ENCODE assay signal across 21 mouse cellular contexts in genomic region chr1:107581220-107581619, GRCm38 (mm10). TPM values are rescaled to one million over a fixed set of nuclear protein-coding genes. Genes with fewer than 3 reads are reported as not detected.
DNase-seq lines count a peak whose midpoint lies in the region; ATAC-seq and TF ChIP-seq lines count a peak whose summit lies in the region.
"Had no signal": no experiment of that assay in that cellular context is flagged by ENCODE, and none has a peak within 500 bp of the region (broad histone marks: within the 10 kb centered on the region; RNA-seq: fewer than 3 reads in every experiment).

No protein-coding gene starts in this region.

- no peak for TF ChIP-seq CTCF in layer of hippocampus, adult 2 months (conservative IDR thresholded peaks at IDR 0.05)
- TF ChIP-seq CTCF in midbrain, postnatal 0 days (IDR thresholded peaks at IDR 0.05) = no peak

- H3K9ac ChIP-seq in midbrain, postnatal 0 days (replicated peaks; ENCODE audit: low read length, poor library complexity, severe bottlenecking) = no peak overlapping the region
- H3K9ac ChIP-seq: embryonic facial prominence, embryonic 13.5 days; forebrain, embryonic 15.5 days; hindbrain, embryonic 12.5 days; limb, embryonic 15.5 days; liver, embryonic 15.5 days; stomach, embryonic 15.5 days had no signal

- H3K4me1 ChIP-seq in midbrain, postnatal 0 days (ENCODE audit: insufficient read depth, low read length) = no peaks in the 10 kb centered on the region
- H3K4me1 ChIP-seq: embryonic facial prominence, embryonic 13.5 days; forebrain, embryonic 15.5 days; hindbrain, embryonic 12.5 days; limb, embryonic 15.5 days; liver, embryonic 15.5 days; stomach, embryonic 15.5 days had no signal

- no peak overlapping the region for H3K4me2 ChIP-seq in midbrain, postnatal 0 days (ENCODE audit: low read depth, low read length, poor library complexity, severe bottlenecking)
- H3K4me2 ChIP-seq: embryonic facial prominence, embryonic 13.5 days; forebrain, embryonic 15.5 days; heart, embryonic 11.5 days; hindbrain, embryonic 12.5 days; limb, embryonic 15.5 days; liver, embryonic 15.5 days; stomach, embryonic 15.5 days had no signal

- no peak overlapping the region for H3K27ac ChIP-seq in layer of hippocampus, adult 2 months
- H3K27ac ChIP-seq in midbrain, postnatal 0 days (ENCODE audit: low read depth, low read length) = no peak overlapping the region
- H3K27ac ChIP-seq: embryonic facial prominence, embryonic 13.5 days; forebrain, embryonic 15.5 days; hindbrain, embryonic 12.5 days; limb, embryonic 15.5 days; liver, embryonic 15.5 days; stomach, embryonic 15.5 days had no signal

- H3K27me3 ChIP-seq in midbrain, postnatal 0 days (ENCODE audit: insufficient read depth, low read length) = no peaks in the 10 kb centered on the region
- H3K27me3 ChIP-seq: embryonic facial prominence, embryonic 13.5 days; forebrain, embryonic 15.5 days; hindbrain, embryonic 12.5 days; limb, embryonic 15.5 days; liver, embryonic 15.5 days; stomach, embryonic 15.5 days had no signal

- intact Hi-C loops in heart, postnatal 10 days (cut with DNase I) = no loop called here

- H3K36me3 ChIP-seq in midbrain, postnatal 0 days (ENCODE audit: insufficient read depth, low read length) = no peaks in the 10 kb centered on the region
- H3K36me3 ChIP-seq: embryonic facial prominence, embryonic 13.5 days; forebrain, embryonic 15.5 days; hindbrain, embryonic 12.5 days; limb, embryonic 15.5 days; liver, embryonic 15.5 days; stomach, embryonic 15.5 days had no signal

- no peak overlapping the region for H3K4me3 ChIP-seq in layer of hippocampus, adult 2 months
- H3K4me3 ChIP-seq in midbrain, postnatal 0 days (ENCODE audit: low read depth, low read length) = no peak overlapping the region
- H3K4me3 ChIP-seq: embryonic facial prominence, embryonic 13.5 days; forebrain, embryonic 15.5 days; hindbrain, embryonic 12.5 days; limb, embryonic 15.5 days; liver, embryonic 15.5 days; stomach, embryonic 15.5 days had no signal

- DNase-seq in layer of hippocampus, adult 2 months (ENCODE audit: low spot score in 2 of 2) = peak; percentile 14 to 36
- DNase-seq in layer of hippocampus, postnatal 25 days (ENCODE audit: extremely low spot score in 1 of 2, low spot score in 1 of 2) = no peak
- DNase-seq in brain, adult 2 months (ENCODE audit: low read depth, low spot score) = peak; percentile 89
- peak; percentile 37 to 62 for DNase-seq in left cerebral cortex, adult 18-20 months (ENCODE audit: low spot score in 2 of 2)
- DNase-seq in right cerebral cortex, postnatal 36 days (ENCODE audit: low spot score in 2 of 2) = peak; percentile 49 to 85
- DNase-seq in midbrain, postnatal 0 days (ENCODE audit: low spot score) = no peak
- DNase-seq in heart, postnatal 10 days = no peak
- DNase-seq: adrenal gland, adult 2 months; heart, postnatal 14 days; kidney, adult 18-20 months; kidney, postnatal 14 days; lung, postnatal 10 days; midbrain, embryonic 14.5 days; retina, postnatal 1 day had no signal

- 91% methylated on average over 1 of the region's 1 CpGs for WGBS in midbrain, postnatal 0 days

- no peaks in the 10 kb centered on the region for H3K9me3 ChIP-seq in midbrain, postnatal 0 days (ENCODE audit: low read length)
- H3K9me3 ChIP-seq: embryonic facial prominence, embryonic 13.5 days; forebrain, embryonic 15.5 days; hindbrain, embryonic 12.5 days; limb, embryonic 15.5 days; liver, embryonic 15.5 days; stomach, embryonic 15.5 days had no signal

- ATAC-seq in midbrain, postnatal 0 days (ENCODE audit: low FRiP score) = no peak
- ATAC-seq: forebrain, embryonic 15.5 days had no signal

RNA-seq across cellular contexts. Expression of gene Serpinb8, which starts 8.6 kb away (rescaled TPM):
- total RNA-seq in layer of hippocampus, adult 2 months (2021) = 1 to 10 TPM; 2.0 to 2.1 TPM
- 1 to 10 TPM; 2.3 to 4.0 TPM for total RNA-seq in layer of hippocampus, postnatal 25 days (2021)
- total RNA-seq in left cerebral cortex, adult 18-20 months (2021) = 10 to 100 TPM; 11.7 to 12.9 TPM
- total RNA-seq in midbrain, postnatal 0 days (2014; rRNA removed) = 0.33 and 0.52 TPM in 2 replicates
- polyA plus RNA-seq in midbrain, postnatal 0 days (2015; fragmentation: Nextera tagmentation; extraction: Ambion mirVana) = 0.33 and 0.44 TPM in 2 replicates
- total RNA-seq in heart, postnatal 10 days (2021) = 1 to 10 TPM; 3.1 to 6.3 TPM

Comparison
In these comparisons a context has a peak if more than half of its experiments do, and no peak if none do; other contexts are left out.
1. DNase-seq: peak in layer of hippocampus, adult 2 months (2 of 2), brain, adult 2 months (single experiment), left cerebral cortex, adult 18-20 months (2 of 2) and right cerebral cortex, postnatal 36 days (2 of 2); none in layer of hippocampus, postnatal 25 days (0 of 2), midbrain, postnatal 0 days (single experiment) and heart, postnatal 10 days (0 of 2).